Mouse (Mus musculus): ENCODE measurements around the gene Efna3.

Gene Efna3

GRCm38 (mm10) chr3:89337721-89338578 lies 15.2 kb upstream of the Efna3 start, which contains the start of gene Efna4:
Gene Efna4, minus strand, starts transcription at chr3:89338028.
- DNase-seq = no peak

GRCm38 (mm10) chr3:89337062-89337720 lies 14.4 kb upstream of the Efna3 start:
- no peak for DNase-seq

DNA sequence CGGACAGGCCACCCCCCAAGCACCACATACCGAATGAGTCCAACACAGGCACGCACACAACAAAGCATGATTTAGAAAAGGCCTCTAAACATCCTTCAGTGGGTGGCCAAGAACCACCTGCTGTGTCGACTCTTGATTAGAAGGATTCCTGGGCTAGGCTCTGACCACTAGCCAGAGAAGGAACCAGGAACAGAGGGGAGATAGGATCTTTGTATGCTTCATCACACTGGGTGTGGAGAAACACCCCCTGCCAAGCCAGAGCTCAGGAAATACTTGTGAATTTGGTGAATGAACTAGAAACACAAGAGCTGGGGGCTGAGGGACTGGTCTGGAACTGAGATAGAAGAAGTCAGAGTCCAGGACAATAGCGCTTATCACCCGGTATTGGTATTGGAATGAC lies 13.8 kb upstream of the Efna3 start:
- no peak for DNase-seq

GRCm38 (mm10) chr3:89333053-89333452 lies 10.3 kb upstream of the Efna3 start:
- no peak for DNase-seq

GRCm38 (mm10) chr3:89332476-89332875 lies 9.7 kb upstream of the Efna3 start:
- DNase-seq = no peak

DNA sequence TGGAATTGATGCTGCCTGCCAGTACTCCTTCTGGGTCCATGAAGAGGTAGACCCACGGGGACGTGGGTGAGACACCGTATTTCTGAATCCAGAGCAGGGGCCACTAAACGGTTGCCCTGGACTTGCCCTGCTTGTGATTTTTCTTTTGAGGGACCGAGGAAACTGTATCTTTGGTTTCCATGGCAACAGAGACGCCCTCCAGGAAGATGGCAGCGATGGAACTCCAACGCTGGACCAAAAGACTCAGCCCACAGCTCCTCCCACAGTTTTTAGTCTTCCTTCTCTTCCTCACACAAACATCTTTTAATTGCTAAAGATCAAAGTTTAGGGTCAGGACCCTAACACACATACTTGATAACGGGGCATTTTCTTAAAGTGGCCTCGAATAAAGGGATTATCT lies 9.2 kb upstream of the Efna3 start:
- DNase-seq = no peak

- no peak for DNase-seq
Observed at GRCm38 (mm10) chr3:89331561-89331960, 8.8 kb upstream of the Efna3 start.

DNA sequence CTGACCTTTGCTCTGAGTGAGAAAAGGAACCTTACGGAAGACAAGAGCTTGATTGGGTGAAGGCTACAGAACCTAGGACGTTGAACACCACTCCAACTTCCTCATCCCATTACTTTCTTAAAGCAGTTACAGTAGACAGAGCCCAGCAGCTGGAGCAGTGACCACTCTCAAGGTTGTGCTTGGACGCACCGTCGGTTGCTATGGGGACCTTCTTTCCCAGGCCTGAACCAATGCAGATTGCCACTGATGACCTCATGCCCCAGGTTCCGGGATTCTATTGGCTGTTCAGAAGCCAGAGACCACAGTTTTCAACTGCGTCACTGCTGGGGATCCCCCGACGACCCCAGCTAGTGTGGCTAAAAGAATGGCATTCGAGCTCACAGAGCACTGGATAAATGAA lies 8.2 kb upstream of the Efna3 start:
- no peak for DNase-seq

- DNase-seq = no peak
Observed at GRCm38 (mm10) chr3:89330346-89330745, 7.6 kb upstream of the Efna3 start.

GRCm38 (mm10) chr3:89328623-89329022 lies 5.9 kb upstream of the Efna3 start:
- no peak for DNase-seq

DNA sequence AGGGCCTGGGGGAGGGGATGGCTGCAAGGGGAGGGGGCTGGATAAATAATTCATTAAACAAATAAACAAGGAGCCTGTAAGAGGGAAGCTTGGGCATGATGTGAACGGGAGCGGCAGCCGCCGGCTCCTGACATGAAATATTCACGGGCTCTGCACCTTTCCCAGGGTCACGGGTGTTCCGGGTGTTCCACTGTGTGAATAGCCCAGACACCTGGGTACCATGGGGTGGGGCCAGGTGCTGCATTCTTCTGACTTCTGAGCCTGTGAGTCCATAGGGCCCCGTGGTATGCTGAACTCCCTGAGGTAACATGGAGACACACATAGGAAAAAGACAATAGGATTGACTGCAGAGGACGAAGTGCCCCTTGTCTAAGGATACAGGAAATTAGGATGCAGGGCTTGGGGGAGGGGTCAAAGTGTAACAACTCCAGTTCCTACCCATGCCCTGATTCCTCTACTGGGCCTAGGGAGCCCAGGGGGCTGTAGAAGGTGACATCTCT lies 4.7 kb upstream of the Efna3 start:
- no peak for DNase-seq

GRCm38 (mm10) chr3:89325882-89326281 lies 3.1 kb upstream of the Efna3 start:
- DNase-seq = no peak

DNA sequence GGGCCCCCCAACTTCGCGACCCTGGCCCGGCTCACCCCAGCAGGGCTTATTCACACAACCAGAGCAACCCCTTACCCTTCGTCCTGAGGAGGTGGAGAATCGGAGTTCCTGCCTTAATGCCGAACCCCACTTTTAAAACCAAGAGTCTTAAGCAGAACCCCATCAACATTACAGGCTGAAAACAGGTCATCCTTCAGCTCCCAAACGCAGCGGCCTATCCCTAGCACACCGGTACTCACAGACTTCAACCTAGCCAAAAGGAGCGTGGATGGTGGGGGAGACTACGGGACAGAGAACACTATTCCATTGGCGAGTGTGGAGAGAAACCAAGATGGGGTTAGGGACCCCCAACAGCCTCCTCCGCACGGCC lies 649 bp downstream of the Efna3 start:
- no peak for DNase-seq

DNA sequence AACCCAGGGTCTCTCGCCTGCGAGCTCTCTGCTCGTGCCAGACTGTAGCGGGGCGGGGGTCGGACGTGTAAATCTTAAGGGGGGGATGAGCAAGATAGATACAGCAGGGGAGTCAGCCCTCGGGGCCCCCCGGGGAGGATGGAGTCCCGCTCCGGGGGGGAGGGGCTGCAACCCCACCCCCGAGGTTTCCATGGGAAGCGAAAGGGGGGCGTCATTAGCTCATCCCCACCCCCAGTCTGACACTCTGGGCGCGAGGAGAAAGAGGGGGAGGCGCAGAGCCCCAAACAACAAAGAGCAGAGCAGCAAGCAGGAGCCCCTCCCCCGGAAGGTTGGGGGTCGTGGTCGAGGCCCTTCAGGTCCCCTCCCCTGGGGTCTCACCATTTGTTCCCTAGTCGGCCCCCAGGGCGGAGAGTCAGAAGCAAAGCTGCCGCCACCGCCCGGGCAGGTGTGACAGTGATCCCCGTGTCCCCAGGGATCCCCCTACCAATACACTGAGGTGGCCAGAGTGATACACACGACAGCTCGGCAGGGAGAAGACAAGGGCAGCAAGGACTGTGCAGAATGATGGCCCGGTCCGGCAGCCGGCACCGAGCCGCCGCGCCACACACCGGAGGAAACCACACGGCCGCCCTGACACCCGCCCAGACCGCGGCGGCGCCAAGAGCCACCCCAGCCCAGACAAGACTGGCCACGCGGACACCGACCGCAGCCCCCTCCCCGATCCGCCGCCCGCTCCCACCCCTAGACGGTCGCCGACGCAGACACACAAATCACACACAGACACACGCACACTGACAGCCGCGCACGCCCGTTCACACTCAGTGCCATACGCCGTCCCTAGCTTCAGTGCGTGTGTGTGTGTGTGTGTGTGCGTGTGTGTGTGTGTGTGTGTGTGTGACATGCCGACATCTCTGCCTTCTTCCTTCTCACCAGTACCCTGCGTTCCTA lies 1.3 kb downstream of the Efna3 start:
- peak; percentile 39 for DNase-seq

GRCm38 (mm10) chr3:89320581-89321182 lies 2.1 kb downstream of the Efna3 start:
- DNase-seq = peak; percentile 59

GRCm38 (mm10) chr3:89319591-89320350 lies 3.0 kb downstream of the Efna3 start:
- peak; percentile 65 for DNase-seq

DNA sequence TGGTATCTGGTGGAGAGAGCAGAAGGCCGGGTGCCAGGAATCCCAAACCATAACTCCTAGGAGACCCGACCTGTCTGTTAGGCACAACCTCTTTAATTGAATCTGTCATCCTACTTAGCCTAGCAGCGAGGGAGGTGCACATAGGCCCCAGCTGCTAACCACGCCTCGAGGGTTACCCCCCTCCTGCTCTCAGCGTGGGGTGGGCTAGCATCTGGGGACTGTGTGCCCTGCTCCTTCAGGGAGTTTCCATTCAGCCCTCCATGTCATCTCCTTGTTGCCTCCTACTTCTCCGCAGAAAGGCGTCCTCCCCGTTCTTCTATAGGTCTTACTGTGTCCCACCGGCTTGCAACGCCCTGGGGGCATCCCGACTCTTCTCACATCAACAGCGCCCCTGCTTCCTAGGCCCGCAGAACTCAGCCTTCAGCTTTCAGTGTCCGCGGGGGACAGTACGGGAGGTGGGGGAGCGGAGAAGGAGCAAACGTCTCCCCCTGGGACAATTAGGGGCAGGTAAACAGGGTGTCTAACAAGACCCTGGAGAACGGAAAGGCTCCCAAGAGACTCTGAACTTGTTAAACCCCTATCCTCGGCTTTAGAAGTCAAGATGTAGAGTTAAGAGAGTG lies 3.7 kb downstream of the Efna3 start:
- DNase-seq = no peak

DNA sequence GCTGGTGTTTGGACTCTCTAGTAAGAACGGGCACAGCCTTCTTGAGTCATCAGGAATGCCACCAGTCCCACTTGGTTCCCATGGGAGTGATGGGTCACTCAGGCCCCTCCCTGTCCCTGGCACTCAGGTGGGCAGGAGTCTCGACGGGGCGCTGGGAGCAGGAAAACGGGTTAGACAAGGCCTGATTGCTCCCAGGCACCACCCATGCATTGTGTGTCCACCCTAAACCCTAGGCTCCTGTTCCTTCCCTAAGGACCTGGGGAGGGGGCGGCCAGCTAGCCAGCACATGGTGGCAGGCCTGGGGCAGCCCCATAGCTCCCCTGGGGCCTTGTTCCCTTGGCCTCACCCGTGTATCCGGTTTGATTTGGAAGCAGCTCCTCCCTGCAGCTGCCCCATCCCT lies 4.4 kb downstream of the Efna3 start:
- no peak for DNase-seq

GRCm38 (mm10) chr3:89317246-89317645 lies 5.5 kb downstream of the Efna3 start:
- peak; percentile 32 for DNase-seq

- DNase-seq = peak; percentile 91
Observed at GRCm38 (mm10) chr3:89316833-89317232, 5.9 kb downstream of the Efna3 start.

Data from right cerebral cortex, adult 18-20 months (tissue).